Mouse (Mus musculus): ENCODE results near the gene Amer3.

DNA sequence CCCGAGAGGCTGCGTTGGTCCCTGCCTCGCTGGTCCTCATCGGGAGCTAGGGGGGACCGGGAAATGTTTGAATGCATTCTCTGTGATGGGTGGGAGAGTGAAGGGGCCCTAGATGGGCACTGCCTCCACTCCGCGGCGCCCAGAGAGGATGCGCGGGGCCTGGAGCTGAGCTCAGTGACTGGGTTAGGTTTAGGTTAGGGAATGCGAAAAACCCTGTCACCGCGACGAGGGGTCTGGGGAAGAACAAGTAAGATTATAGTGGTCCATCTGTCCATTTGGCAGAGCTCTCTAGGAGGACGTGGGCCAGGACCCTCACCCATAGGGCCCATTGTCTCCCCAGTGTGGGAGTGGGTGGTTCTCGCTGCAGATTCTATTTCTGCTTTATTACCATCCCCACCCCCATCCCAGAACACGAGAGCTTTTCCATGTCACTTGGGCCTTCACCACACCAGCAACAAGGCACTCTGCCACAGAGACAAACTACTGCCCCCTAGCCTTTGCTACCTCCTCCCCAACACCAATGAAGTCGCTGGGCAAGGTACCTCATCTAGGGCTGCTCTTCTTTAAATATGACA lies 412 bp downstream of the Amer3 start:
- TF ChIP-seq CTCF (IDR thresholded peaks at IDR 0.05; ENCODE audit: low read depth) (no peak), EP300 (optimal IDR thresholded peaks at IDR 0.05) (no peak)
